Comparison of ENCODE assay signal across 8 mouse cellular contexts in the genomic region with DNA sequence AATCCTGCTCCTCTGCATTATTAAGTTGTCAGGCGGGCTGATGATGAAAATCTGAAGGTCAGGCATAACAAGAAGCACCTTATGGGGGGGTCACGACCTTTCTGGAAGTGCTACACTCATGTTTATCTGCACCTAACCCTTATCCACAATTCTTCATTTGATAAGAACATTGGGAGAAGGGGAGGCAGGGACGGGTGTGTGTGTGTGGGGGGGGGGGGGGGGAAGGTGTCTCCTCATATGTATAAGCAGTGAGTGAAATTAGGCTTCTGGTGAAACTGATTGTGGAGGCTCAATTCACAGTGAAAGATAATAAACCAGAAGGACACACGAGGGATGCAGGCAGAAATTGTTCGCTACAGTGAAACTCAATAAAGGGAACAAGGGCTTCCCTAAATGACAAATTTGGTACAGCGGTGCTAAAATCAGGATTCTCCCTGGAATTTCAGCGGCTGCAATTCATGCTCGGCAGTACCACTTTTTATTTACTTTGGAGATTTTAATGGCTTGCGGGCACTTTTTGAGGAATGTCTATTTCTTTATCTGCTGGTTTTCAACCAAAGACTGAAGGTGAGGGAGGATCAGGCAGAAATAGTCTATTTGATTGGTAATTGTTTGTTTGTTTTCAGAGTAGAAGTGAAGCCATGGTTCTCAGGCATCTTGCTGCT.
DNase-seq lines count a peak whose midpoint lies in the region; ATAC-seq and TF ChIP-seq lines count a peak whose summit lies in the region.

No protein-coding gene starts in this region.

- WGBS in heart, embryonic 11.5 days (ENCODE audit: insufficient replicate concordance), result 11% methylated on average over 9 of the region's 9 CpGs
- WGBS in hindbrain, embryonic 12.5 days, result 7% methylated on average over 9 of the region's 9 CpGs
- 21% methylated on average over 9 of the region's 9 CpGs for WGBS in liver, postnatal 0 days (ENCODE audit: insufficient replicate concordance)
- 30% methylated on average over 9 of the region's 9 CpGs for WGBS in thymus, adult 2 months

- H3K27ac ChIP-seq in heart, embryonic 11.5 days (ENCODE audit: low read depth, low read length), result no peak overlapping the region
- peak overlapping the region; percentile 81; the same call in 1 of the 2 replicates for H3K27ac ChIP-seq in hindbrain, embryonic 12.5 days
- no peak overlapping the region for H3K27ac ChIP-seq in liver, postnatal 0 days (ENCODE audit: low read depth)
- no peak overlapping the region for H3K27ac ChIP-seq in thymus, adult 2 months (ENCODE audit: control insufficient read depth, insufficient read depth, low read length)

- H3K36me3 ChIP-seq in heart, embryonic 11.5 days (ENCODE audit: control insufficient read depth, insufficient read depth, low read length), result no peaks in the 10 kb centered on the region
- no peaks in the 10 kb centered on the region for H3K36me3 ChIP-seq in hindbrain, embryonic 12.5 days
- H3K36me3 ChIP-seq in liver, postnatal 0 days (replicated peaks; ENCODE audit: insufficient read depth, low read length), result no peaks in the 10 kb centered on the region
- no peaks in the 10 kb centered on the region for H3K36me3 ChIP-seq in thymus, adult 2 months (ENCODE audit: control insufficient read depth, insufficient read depth, low read length)

- no peak for ATAC-seq in heart, embryonic 11.5 days (replicated peaks; ENCODE audit: insufficient number of reproducible peaks, low FRiP score, low TSS enrichment)
- peak; percentile 60 for ATAC-seq in hindbrain, embryonic 12.5 days (ENCODE audit: low FRiP score)
- ATAC-seq in liver, postnatal 0 days, result no peak

- TF ChIP-seq CTCF in liver, postnatal 0 days (IDR thresholded peaks at IDR 0.05; ENCODE audit: low read depth), result no peak
- TF ChIP-seq CTCF in thymus, adult 2 months (IDR thresholded peaks at IDR 0.05; ENCODE audit: borderline replicate concordance, control insufficient read depth, extremely low read depth, insufficient read depth, low read length, poor library complexity), result no peak

- no peak for DNase-seq in heart, postnatal 36 days
- peak; percentile 54 for DNase-seq in embryo, embryonic 10.5 days (ENCODE audit: low spot score)
- DNase-seq in liver, postnatal 0 days, result no peak
- DNase-seq in thymus, adult 2 months, result no peak
- no peak for DNase-seq in spleen, postnatal 14 days (ENCODE audit: low spot score in 2 of 2)
- DNase-seq in cerebellum, adult 8-10 months, result no peak

- peaks cover 5% of the 10 kb centered on the region; the same call in 1 of the 2 replicates for H3K9me3 ChIP-seq in heart, embryonic 11.5 days (replicated peaks; ENCODE audit: control insufficient read depth, low read length)
- H3K9me3 ChIP-seq in hindbrain, embryonic 12.5 days (replicated peaks), result peaks cover 6% of the 10 kb centered on the region; the same call in 1 of the 2 replicates
- H3K9me3 ChIP-seq in liver, postnatal 0 days (ENCODE audit: low read length), result no peaks in the 10 kb centered on the region

- intact Hi-C loops in heart, postnatal 36 days (cut with DNase I), result no loop called here

- peaks cover 4% of the 10 kb centered on the region; the same call in 1 of the 2 replicates for H3K4me1 ChIP-seq in heart, embryonic 11.5 days (ENCODE audit: control insufficient read depth, insufficient read depth, low read length)
- H3K4me1 ChIP-seq in hindbrain, embryonic 12.5 days, result peaks cover 22% of the 10 kb centered on the region
- no peaks in the 10 kb centered on the region for H3K4me1 ChIP-seq in liver, postnatal 0 days (ENCODE audit: insufficient read depth)
- H3K4me1 ChIP-seq in thymus, adult 2 months (replicated peaks; ENCODE audit: control insufficient read depth, insufficient read depth, low read length), result no peaks in the 10 kb centered on the region

- TF ChIP-seq EP300 in liver, postnatal 0 days (IDR thresholded peaks at IDR 0.05; ENCODE audit: low read depth), result no peak

- H3K4me3 ChIP-seq in heart, embryonic 11.5 days (ENCODE audit: low read depth, low read length), result peak overlapping the region; percentile 36
- H3K4me3 ChIP-seq in hindbrain, embryonic 12.5 days, result peak overlapping the region; percentile 28
- H3K4me3 ChIP-seq in liver, postnatal 0 days (ENCODE audit: low read depth, low read length), result peak overlapping the region; percentile 22; the same call in 1 of the 2 replicates
- H3K4me3 ChIP-seq in thymus, adult 2 months (ENCODE audit: control insufficient read depth, insufficient read depth, low read length), result no peak overlapping the region

- H3K4me2 ChIP-seq in heart, embryonic 11.5 days, result peak overlapping the region; percentile 66
- H3K4me2 ChIP-seq in hindbrain, embryonic 12.5 days (replicated peaks), result peak overlapping the region; percentile 56
- H3K4me2 ChIP-seq in liver, postnatal 0 days (ENCODE audit: low read depth, low read length), result peak overlapping the region; percentile 67

- TF ChIP-seq POLR2A in thymus, adult 2 months (IDR thresholded peaks at IDR 0.05; ENCODE audit: control insufficient read depth, extremely low read depth, insufficient read depth, low read length, poor library complexity), result no peak

- H3K9ac ChIP-seq in heart, embryonic 11.5 days (ENCODE audit: low read depth, low read length), result 0 out of 2 replicates have a peak overlapping the region, but pooled peaks have one; percentile 46
- peak overlapping the region; percentile 58 for H3K9ac ChIP-seq in hindbrain, embryonic 12.5 days
- H3K9ac ChIP-seq in liver, postnatal 0 days (replicated peaks), result no peak overlapping the region

- H3K27me3 ChIP-seq in heart, embryonic 11.5 days (ENCODE audit: control insufficient read depth, insufficient read depth, low read length), result no peaks in the 10 kb centered on the region
- H3K27me3 ChIP-seq in hindbrain, embryonic 12.5 days, result no peaks in the 10 kb centered on the region
- H3K27me3 ChIP-seq in liver, postnatal 0 days (ENCODE audit: insufficient read depth, low read length), result no peaks in the 10 kb centered on the region
- no peaks in the 10 kb centered on the region for H3K27me3 ChIP-seq in thymus, adult 2 months (ENCODE audit: control insufficient read depth, insufficient read depth, low read length)
